Mouse (Mus musculus) left cerebral cortex, adult 8-10 months (tissue): ENCODE data around the gene Gm10491. TPM values are rescaled to one million over a fixed set of nuclear protein-coding genes. Genes with fewer than 3 reads are reported as not detected.

ENCODE experiments used
- DNase-seq, 2 experiments: peaks; one replicate each; pipeline ENCODE4 v3.0.0; 2022; ENCODE audit warnings: low spot score in 2 of 2
- total RNA-seq, 4 experiments: library from RNA; stranded (reverse); gene quantifications; 2 replicates each; pipeline ENCODE4 v1.2.4; 2022

Gm10491 gene
- total RNA-seq, 4 experiments from 2014 or later: not detected

- DNase-seq: peak; percentile 54 to 81
Observed at GRCm38 (mm10) chrX:7883841-7884567, 23.6 kb downstream of the Gm10491 start, which contains the start of gene Slc35a2. Slc35a2 (plus strand) TSS chrX:7884028.

DNA sequence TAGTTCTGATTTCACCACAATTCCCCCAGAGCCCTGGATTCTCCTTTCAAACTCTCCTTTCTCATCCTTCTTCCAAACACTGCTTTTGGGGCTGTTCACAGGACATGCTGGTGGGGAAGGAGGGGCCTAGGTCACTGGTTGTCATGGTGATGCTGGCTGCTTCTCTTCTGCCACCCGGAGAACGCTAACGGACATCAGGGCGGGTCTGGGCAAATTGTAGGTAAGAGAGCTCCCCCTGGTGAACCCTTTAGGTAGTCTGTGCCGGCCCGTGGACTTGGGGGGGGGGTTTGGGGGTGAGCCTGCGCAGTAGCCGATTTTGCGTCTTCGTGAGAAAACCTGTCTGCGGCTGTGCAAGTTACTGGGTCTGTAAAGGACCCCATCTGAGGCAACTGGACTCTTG is 27.8 kb downstream of the Gm10491 start:
- peak; percentile 31 to 70 for DNase-seq

DNA sequence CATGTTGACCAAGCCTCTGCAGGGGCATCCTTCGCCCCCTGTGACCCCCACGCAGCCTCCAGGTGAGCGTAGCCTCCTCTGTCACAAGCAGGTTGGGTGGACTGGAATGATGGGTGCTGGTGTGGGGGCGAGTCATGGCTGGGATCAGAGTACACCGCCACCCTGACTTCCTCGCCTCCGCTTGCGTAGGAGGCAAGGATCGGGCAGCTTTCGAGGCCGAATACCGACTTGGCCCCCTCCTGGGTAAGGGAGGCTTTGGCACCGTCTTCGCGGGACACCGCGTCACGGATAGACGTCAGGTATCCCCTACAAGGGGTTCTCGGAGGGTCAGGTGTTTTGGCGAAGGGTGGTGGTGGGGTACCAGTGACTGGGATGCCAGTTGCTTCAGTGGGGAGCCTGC is 29.1 kb downstream of the Gm10491 start:
- peak in 1 of 2 experiments; percentile 31 for DNase-seq

DNA sequence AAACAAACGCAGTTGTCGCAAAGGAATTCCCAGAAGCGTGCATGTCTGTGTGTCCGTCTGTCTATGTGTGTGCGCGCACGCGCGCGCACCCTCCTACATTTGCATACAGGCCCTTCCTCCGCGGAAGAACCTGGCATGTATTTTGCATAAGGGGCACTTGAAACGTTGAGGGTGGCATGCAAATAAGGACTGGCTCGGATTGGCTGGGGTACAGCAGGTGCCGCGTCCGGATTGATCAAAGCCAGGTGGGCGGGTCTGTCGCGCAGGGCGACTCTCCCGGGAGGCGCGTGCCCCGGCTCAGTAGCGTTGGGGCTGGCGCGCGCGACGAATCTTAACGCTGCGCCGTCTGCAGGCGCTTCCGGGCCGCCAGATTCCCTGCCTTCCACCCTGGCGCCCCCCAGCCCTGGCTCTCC is 29.6 kb downstream of the Gm10491 start, which contains the start of gene Pim2:
TSS of gene Pim2 (plus strand) at position 256 of the 413 bp plus-strand sequence.
- DNase-seq: peak; percentile 50 to 87

- no peak for DNase-seq
Observed at GRCm38 (mm10) chrX:7869826-7870225, 37.8 kb downstream of the Gm10491 start.

DNA sequence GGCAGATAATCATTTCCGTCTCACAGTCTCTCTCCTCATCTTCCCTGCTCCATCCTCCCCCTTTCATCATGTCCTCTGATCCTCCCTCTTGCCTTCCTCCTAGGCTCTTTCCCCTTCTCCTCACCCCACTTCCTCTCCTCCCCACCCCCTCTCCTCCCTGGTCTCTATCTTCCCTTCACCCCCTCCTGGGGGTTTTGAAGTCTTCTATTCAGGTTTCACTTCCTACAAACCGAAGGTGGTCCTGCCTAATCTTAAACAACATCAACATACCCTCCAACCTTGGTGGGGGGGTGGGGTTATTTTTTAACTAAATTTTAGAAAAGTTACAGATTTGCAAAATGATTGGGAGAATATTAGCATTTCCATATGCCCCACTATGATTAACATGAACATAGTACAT is 39.1 kb downstream of the Gm10491 start:
- DNase-seq: no peak

DNA sequence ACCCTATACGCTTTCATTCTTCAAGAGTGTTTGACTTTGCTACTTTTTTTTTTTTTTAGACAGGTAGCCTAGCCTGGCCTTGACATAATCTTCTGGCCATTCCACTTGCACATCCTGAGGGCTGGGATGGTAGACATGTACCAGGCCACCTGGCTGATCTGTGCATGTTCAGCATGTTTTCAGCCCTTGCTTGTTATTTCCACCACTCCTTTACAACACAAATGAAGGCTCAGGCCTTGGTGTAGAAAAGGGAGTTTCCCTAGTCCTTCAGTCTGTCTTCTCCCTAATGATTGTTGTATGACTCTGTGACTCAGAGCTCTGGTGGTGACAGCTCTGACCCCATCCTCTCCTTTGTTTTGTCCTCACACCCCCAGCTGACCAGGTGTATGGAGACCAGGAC is 40.5 kb downstream of the Gm10491 start:
- no peak for DNase-seq

DNA sequence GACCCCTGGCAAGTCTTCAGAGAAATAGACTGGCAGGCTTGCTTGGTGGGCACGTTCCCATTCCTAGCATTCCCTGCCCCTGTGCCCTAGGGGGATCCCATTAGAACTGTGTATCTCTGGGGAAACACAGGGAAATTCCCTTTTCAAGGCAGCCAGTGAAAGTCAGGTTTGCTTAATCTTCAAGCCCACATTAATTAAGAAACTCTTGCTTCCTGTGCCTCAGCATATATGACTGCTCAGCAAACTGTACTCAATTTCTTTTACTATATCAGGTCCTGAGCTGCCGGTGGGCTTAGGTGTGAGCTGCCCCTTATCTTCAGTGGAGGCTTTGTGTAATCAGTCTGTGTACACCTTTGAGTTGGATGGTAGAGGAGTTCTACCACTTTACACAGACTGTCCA is 41.8 kb downstream of the Gm10491 start:
- DNase-seq: no peak

DNA sequence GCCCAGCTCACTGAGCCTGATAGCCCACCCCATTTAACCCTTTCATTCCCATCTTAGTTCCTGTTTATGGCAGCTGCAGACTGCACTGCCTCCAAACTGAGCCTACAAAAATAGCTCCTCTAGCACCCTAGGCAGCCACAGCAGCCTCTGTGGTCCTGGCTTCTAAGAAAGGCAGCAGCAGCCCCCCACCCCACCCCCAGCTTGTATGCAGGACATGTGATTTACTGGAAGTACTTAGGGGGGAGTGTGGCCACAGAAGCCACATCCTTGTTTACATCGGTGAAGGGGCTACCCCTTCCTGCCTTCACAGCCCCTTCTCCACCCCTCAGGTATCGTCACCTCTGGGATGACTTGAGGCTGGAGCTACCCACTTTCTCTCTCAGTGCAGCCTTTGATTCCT is 42.3 kb downstream of the Gm10491 start:
- no peak for DNase-seq

- DNase-seq: no peak
Observed at GRCm38 (mm10) chrX:7864551-7864950, 43.1 kb downstream of the Gm10491 start.

DNA sequence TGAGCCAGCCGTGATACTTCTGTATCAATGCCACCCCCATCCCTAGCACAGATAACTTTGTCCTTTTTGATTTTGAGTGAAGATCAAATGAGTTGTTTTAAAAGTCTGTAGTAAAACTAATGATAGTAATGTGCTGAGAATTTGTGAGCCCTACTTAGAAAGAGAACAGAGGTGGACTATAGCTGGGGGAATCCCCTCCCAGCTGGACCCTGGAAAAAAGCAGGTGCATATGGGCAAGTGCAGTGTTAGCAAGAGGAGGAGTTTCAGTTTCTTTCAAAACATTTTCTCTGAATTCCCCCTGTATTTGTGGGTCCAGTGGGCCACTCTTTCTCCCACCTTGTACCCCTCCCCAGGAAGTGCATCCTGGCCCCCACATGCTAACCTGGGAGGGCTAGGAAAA is 44.5 kb downstream of the Gm10491 start:
- no peak for DNase-seq

GRCm38 (mm10) chrX:7859191-7859753 is 48.4 kb downstream of the Gm10491 start:
- DNase-seq: no peak

Other genes starting within 250 kb of the Gm10491 start
- gene Plp2, start 236.4 kb downstream of the Gm10491 start, total RNA-seq: 10 to 100 TPM in 2 of 4 experiments, 1 to 10 TPM in 2; 6.3 to 11.0 (median 10.2) TPM
- gene Magix, start 226.6 kb downstream of the Gm10491 start, total RNA-seq: under 1 TPM in 3 of 4 experiments, not detected in 1; 0.26 to 0.46 (median 0.26) TPM
- 10 to 100 TPM; 32.9 to 36.4 (median 33.5) TPM for gene Gpkow, start 210.7 kb downstream of the Gm10491 start, total RNA-seq
- gene Wdr45, start 193.5 kb downstream of the Gm10491 start, total RNA-seq: 10 to 100 TPM; 59.1 to 71.0 (median 67.8) TPM
- gene Gm45208, start 185.6 kb downstream of the Gm10491 start, total RNA-seq: under 1 TPM in 1 of 4 experiments, not detected in 3; 0.74 TPM
- gene Praf2, start 179.4 kb downstream of the Gm10491 start, total RNA-seq: 100 to 1,000 TPM in 3 of 4 experiments, 10 to 100 TPM in 1; 93.3 to 107 (median 103) TPM
- gene Ccdc120, start 156.9 kb downstream of the Gm10491 start, total RNA-seq: 10 to 100 TPM; 15.7 to 26.0 (median 17.6) TPM
- gene Tfe3, start 145.3 kb downstream of the Gm10491 start, total RNA-seq: 10 to 100 TPM; 34.5 to 36.0 (median 35.1) TPM
- gene Gripap1, start 118.1 kb downstream of the Gm10491 start, total RNA-seq: 100 to 1,000 TPM; 106 to 111 (median 107) TPM
- 10 to 100 TPM in 3 of 4 experiments, 1 to 10 TPM in 1; 7.6 to 10.9 (median 10.4) TPM for gene Kcnd1, start 85.5 kb downstream of the Gm10491 start, total RNA-seq
- 10 to 100 TPM; 76.2 to 84.7 (median 78.7) TPM for gene Otud5, start 66.5 kb downstream of the Gm10491 start, total RNA-seq
- 10 to 100 TPM; 45.5 to 49.9 (median 46.2) TPM for gene Pim2, start 29.6 kb downstream of the Gm10491 start, total RNA-seq
- gene Slc35a2, start 23.8 kb downstream of the Gm10491 start, total RNA-seq: 10 to 100 TPM; 28.2 to 47.5 (median 42.3) TPM
- gene Pqbp1, start 8.6 kb downstream of the Gm10491 start, total RNA-seq: 10 to 100 TPM; 79.2 to 89.9 (median 84.2) TPM
- 10 to 100 TPM; 22.9 to 33.3 (median 29.3) TPM for gene Timm17b, start 8.5 kb downstream of the Gm10491 start, total RNA-seq
- 1 to 10 TPM in 1 of 4 experiments, not detected in 3; 1.4 TPM for gene Gm10490, start 1.7 kb upstream of the Gm10491 start, total RNA-seq
- 100 to 1,000 TPM; 412 to 461 (median 441) TPM for gene Pcsk1n, start 12.0 kb upstream of the Gm10491 start, total RNA-seq
- not detected for gene Eras, start 20.8 kb upstream of the Gm10491 start, total RNA-seq
- 10 to 100 TPM; 45.1 to 52.4 (median 46.9) TPM for gene Hdac6, start 40.1 kb upstream of the Gm10491 start, total RNA-seq
- gene Gata1, start 70.2 kb upstream of the Gm10491 start, total RNA-seq: not detected
- 1 to 10 TPM in 2 of 4 experiments, under 1 TPM in 1, not detected in 1; 0.63 to 1.2 (median 1.1) TPM for gene Glod5, start 110.7 kb upstream of the Gm10491 start, total RNA-seq
- 10 to 100 TPM; 24.7 to 27.5 (median 26.6) TPM for gene Suv39h1, start 166.9 kb upstream of the Gm10491 start, total RNA-seq
- gene Was, start 182.7 kb upstream of the Gm10491 start, total RNA-seq: 1 to 10 TPM in 3 of 4 experiments, under 1 TPM in 1; 0.82 to 3.6 (median 2.0) TPM
- gene Wdr13, start 225.1 kb upstream of the Gm10491 start, total RNA-seq: 100 to 1,000 TPM; 176 to 202 (median 193) TPM
- gene Rbm3, start 238.0 kb upstream of the Gm10491 start, total RNA-seq: 100 to 1,000 TPM; 134 to 198 (median 155) TPM